Mouse (Mus musculus) regulatory T cell (primary cell): ENCODE results near the gene Shroom3.

Source experiments
- in situ Hi-C: fragments of 300-600 bp; cut with MboI, MseI; formaldehyde crosslinking; loops from one replicate; pipeline ENCODE4 v1.15.1; 2025; ENCODE audit warnings: high pct_unique_total_duplicates

Gene Shroom3

GRCm38 (mm10) chr5:92751488-92751887, 68.3 kb downstream of the Shroom3 start:
- in situ Hi-C loops: no loop called here

DNA sequence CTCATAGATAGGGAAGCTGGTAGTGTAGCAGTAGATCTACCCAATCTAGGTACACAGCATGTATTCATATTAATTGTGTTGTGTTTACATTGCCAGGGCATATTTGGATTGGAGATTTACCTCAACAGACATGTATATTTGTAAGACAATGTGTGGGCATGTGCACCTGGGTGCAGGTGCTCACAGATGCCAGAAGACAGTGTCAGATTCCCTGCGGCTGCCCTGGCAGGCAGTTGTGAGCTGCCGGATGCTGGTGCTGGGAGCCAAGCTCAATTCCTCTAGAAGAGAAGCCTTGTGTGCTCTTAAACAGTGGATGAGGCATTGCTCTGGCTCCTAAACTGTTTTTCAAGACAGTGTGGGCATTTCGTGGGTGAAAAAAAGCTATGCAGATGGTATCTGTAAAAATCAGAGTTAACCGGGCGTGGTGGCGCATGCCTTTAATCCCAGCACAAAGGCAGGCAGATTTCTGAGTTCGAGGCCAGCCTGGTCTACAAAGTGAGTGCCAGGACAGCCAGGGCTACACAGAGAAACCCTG, 72.1 kb downstream of the Shroom3 start:
- in situ Hi-C loops: no loop called here

DNA sequence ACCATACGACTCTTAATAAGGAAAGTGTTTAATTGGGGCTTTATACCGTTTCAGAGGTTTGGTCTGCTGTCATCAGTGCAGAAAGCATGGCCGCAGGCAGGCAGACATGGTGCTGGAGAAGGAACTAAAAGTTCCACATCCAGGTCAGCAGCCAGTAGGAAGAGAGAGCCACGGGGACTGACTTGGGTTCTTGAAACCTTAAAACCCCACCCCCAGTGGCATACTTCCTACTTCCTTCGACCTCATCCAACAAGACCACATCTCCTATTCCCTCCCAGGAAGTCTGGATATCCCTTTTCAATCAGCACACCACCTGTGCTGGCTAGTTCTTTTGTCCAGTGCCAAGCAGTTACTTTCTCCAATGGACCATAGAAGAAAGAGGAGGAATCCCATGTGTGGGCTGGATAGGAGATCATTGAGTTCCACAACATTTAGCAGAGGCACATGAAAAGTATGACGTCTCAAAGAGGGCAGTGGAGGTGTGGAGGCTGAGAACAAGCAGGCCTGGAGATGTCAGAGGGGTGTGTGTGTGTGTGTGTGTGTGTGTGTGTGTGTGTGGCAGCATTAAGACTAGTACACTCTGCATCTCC, 76.0 kb downstream of the Shroom3 start:
- in situ Hi-C loops: no loop called here

DNA sequence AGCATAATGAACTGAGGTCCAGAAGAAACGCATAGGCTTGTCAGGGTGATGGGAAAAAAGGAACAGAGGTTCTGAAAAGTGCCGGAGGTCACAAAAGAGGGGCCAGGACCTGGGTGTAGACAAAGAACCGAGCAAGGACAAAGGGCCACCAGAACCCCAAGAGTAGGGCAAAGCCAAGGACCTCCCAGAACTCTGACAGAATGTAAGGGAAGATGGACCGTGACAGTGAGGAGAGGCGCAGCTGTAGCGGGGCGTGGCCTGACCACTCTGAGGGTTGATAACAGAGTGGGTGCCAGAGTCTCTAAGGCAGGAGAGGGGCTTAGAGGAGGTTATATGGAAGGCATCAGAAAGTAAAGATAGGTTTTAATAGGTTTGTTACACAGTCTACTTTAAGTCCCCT, 77.3 kb downstream of the Shroom3 start:
- in situ Hi-C loops: loop anchor here (5.0 kb wide), 1 partner anchor 67 kb away; no protein-coding TSS in a partner anchor

GRCm38 (mm10) chr5:92761615-92762353, 78.5 kb downstream of the Shroom3 start:
- in situ Hi-C loops: loop anchor here (5.0 kb wide), 1 partner anchor 66 kb away; no protein-coding TSS in a partner anchor

- in situ Hi-C loops: loop anchor here (5.0 kb wide), 1 partner anchor 65 kb away; no protein-coding TSS in a partner anchor
These were observed 79.2 kb downstream of the Shroom3 start for GRCm38 (mm10) chr5:92762425-92762824.

- in situ Hi-C loops: loop anchor here (5.0 kb wide), 1 partner anchor 64 kb away; no protein-coding TSS in a partner anchor
These were observed 80.3 kb downstream of the Shroom3 start for GRCm38 (mm10) chr5:92763546-92763952.

- in situ Hi-C loops: no loop called here
These were observed 83.1 kb downstream of the Shroom3 start for GRCm38 (mm10) chr5:92766301-92766700.

GRCm38 (mm10) chr5:92767194-92767777, 84.1 kb downstream of the Shroom3 start:
- in situ Hi-C loops: no loop called here

DNA sequence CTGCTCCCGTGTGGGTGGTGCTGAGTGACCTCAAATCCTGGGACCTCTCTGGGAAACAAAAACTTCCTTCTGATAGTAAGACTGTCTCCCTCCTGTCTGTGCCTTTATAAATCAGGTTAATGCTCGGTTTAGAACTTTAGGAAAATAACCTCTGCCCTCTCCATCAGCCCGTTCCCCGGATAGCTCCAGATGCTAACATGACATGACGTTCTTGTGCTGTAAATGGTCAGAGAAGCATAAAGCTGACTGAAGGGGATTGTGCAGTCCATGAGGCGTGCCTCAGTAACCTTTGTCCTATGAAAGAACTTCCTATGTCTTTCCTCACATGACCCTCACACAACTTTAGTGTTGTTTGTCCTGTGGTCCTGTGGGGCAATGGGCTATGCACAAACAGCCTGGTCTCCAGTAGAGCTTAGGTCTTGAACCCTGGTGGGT, 84.6 kb downstream of the Shroom3 start:
- in situ Hi-C loops: no loop called here

DNA sequence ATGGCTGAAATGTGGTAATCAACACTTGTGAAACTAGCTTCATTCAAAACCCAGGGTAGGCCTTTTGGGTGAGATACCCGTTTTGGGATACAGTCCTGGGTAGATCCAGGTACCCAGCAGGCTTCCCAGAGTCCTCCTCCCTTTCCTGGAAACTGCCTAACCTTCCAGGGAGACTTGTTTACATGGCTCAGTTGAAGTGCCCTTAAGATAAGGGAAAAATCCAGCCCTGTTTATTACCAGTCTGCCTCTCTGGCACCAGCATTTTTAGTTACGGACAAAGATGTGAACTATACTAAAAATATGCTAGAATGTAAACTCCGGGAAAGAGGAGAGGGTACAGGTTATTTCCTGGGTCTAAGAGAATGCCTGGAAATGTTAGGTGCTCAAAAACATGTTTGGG, 90.6 kb downstream of the Shroom3 start:
- in situ Hi-C loops: no loop called here

DNA sequence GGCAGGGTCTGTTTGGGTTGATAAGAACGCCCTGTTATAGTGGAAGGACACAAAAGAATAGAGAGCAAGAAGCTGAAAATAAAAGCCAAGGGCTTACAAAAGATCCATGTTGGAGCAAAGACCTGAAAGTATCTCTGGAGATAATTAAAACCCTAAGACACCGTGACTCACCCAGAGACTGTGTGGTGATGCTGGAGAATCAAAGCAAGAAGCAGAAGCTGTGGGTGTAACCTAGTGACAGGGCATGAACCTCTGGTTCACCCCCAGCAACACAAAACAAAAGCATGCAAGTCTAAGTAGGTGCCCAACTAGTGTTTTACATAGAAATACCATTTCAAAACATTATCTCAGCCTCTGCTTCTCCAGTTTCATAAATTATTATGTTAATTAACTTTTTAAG, 91.2 kb downstream of the Shroom3 start:
- in situ Hi-C loops: no loop called here

DNA sequence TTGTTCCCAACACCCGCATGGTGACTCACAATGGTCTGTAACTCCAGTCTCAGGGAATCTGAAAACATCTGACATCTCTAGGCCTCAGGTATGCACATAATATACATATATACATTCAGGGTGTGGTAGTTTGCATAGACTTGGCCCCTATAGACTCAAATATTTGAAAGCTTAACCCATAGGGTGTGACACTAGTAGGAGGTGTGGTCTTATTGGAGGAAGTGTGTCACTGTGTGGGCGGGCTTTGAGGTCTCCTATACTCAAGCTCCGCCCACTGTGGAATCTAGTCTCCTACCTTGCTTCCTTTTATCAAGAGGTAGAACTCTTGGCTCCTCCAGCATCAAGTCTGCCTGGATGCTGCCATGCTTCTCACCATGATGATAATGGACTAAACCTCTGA, 91.7 kb downstream of the Shroom3 start:
- in situ Hi-C loops: no loop called here

DNA sequence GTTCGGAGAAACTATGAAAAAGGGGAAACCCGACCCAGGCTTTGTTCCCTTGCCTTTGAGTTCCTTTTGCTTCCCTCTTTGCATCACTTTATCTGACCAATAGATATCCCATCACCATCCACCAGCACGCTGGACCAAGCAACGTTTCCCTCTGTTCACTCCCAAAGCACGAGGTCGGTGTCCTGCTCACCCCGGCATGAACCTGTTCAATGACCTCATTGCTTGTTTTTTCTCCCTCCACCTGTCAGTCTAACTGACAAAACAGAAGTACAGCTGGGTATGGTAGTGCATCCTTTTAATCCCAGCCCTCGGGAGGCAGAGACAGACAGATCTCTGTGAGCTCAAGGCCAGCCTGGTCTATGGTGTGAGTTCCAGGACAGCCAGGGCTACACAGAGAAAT, 95.2 kb downstream of the Shroom3 start:
- in situ Hi-C loops: no loop called here

GRCm38 (mm10) chr5:92781082-92781481, 97.8 kb downstream of the Shroom3 start:
- in situ Hi-C loops: no loop called here

DNA sequence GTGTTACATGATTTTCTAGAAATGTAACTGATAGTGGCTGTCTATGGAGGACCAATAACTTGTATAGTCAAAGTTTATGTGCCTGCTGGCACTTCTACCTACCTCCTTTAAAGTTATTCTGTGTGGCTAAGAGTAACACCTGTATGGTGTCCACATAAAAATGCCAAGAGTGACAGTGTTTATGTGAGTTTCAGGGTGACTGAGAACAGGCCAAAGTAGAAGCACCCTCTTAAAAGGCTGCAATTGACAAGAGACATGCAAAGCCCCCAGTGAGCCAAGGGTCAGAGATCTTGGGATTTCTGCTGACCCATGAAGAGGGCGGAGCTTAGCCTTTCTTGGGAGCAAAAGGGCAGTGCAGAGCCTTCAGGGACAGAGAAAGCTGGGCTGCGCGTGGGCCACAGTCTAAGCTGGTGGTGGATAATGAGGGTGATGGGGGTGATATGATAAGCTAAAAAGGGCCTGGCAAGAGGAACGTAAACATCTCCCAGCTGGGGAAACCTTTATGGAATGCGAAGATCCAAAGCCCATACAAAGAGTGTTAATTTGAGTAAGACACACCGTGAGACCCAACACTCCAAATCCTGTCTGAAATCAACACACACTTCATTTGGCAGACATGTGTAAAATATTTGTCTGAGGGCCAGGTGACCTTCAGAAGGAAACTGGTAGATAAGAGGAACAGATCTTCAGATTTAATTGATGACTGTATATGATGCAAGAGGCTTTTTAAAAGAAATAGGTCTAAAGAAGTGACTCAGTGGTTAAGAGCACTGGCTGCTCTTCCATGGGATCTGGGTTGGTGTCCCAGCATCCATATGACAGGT, 101.0 kb downstream of the Shroom3 start:
- in situ Hi-C loops: no loop called here

DNA sequence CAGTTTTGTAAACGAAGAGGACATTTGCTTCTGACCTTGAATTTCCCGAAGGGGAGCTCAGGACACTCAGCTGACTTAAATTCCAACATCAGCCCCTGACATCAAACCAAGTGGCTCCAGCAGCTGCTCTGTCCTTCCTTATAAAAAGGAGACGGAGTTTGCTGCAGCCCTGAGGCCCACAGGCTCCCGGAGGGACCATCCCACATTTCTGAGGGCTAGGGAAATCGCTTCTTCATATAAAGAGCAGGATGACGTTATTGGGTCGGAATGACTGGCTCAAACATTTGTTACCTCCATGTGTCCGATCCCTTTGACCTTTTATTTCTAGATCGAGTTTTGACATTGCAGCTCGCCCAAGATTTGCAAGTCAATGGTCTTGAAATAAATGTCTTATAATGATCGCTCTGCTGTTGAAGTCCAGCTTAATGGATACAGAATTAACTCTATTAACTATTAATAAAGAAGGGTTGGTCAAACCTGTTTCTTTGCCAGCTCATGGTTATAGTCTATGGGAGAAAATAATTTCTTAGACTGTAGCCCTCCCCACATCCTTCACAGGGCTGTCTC, 102.7 kb downstream of the Shroom3 start:
- in situ Hi-C loops: no loop called here

GRCm38 (mm10) chr5:92788990-92789389, 105.8 kb downstream of the Shroom3 start:
- in situ Hi-C loops: no loop called here

DNA sequence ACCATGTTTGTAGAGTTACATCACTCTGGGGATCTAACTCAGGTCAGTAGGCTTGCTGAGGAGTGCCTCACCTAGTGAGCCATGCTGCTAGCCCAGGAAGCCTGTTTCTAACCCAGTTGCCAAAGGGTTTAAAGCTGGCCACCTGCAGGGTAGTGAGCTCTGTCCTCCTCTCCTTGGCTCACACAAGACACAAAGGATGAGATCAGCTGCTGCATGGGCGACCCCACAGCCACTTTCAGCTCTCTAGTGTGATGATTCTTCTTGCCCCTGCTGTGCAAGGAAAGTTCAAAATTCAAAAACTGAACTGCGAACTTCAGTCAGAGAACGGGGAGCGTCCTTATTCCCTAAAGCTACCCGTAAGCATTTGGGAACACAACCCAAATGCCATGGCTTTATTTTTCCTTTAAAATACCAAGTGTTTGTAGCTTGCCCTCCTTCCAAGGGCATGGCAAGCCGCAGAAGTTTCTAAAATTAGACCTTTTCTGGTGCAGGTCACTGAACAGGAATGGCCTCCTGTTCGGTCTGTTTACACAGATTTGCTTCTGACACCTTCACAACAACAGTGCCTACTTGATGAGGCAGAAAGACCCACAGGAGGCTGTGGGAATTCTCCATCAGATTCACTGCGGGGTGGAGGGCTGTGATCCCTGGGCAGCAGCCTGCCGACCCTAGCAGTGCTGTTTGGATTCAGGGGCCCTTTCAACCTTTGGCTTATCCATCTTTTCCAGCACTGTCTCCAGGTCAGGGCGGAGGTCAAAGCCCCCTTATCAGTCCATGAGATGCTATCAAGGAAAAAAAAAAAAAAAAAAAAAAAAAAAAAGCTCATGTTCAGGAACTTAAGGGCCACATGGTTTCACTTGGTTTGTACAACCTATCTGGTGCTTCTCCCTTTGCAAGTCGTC, 113.1 kb downstream of the Shroom3 start:
- in situ Hi-C loops: no loop called here

- in situ Hi-C loops: no loop called here
These were observed 114.7 kb downstream of the Shroom3 start for GRCm38 (mm10) chr5:92797981-92798380.
